Mouse (Mus musculus) heart, embryonic 10.5 days (tissue): ENCODE data around the gene Pnp. TPM values are rescaled to one million over a fixed set of nuclear protein-coding genes. Genes with fewer than 3 reads are reported as not detected.
"Not testable (repeated sequence)": the region's sequence is repeated elsewhere in the genome, so short reads cannot be mapped to it uniquely, and the experiment has no call there.

ENCODE experiments used
- DNase-seq: peaks from one replicate; pipeline ENCODE4 v3.0.0-alpha.2; 2017; ENCODE audit warnings: low spot score
- H3K27ac ChIP-seq: fragments of 300-500 bp; sonication (generic); 2 replicates; pipeline ENCODE4 v1.5.1; 2016; ENCODE audit warnings: mild to moderate bottlenecking
- H3K27me3 ChIP-seq: fragments of 300-500 bp; sonication (generic); 2 replicates; pipeline ENCODE4 v1.6.1; 2016; ENCODE audit warnings: mild to moderate bottlenecking; ENCODE audit not compliant: poor library complexity, insufficient read depth, severe bottlenecking
- H3K36me3 ChIP-seq: fragments of 300-500 bp; sonication (generic); 2 replicates; pipeline ENCODE4 v1.6.1; 2016; ENCODE audit warnings: mild to moderate bottlenecking, moderate library complexity
- H3K4me1 ChIP-seq: fragments of 300-500 bp; sonication (generic); 2 replicates; pipeline ENCODE4 v1.6.1; 2016; ENCODE audit warnings: mild to moderate bottlenecking
- H3K4me3 ChIP-seq: fragments of 300-500 bp; sonication (generic); 2 replicates; pipeline ENCODE4 v1.5.1; 2016; ENCODE audit warnings: mild to moderate bottlenecking, moderate library complexity
- H3K9me3 ChIP-seq: fragments of 300-500 bp; sonication (generic); 2 replicates; pipeline ENCODE4 v1.6.1; 2016; ENCODE audit warnings: mild to moderate bottlenecking, moderate library complexity
- WGBS: fragments of 180-500 bp; shearing (Covaris S2); methylation state at CpG from one replicate; pipeline ENCODE4 v1.1.7; 2016; 5-methylcytosine and 5-hydroxymethylcytosine counted together
- polyA plus RNA-seq: library from polyadenylated mRNA; unstranded; fragments of >200 nt; fragmentation: Nextera tagmentation; extraction: Ambion mirVana; gene quantifications from 2 replicates; pipeline ENCODE4 v1.2.1, GENCODE M21; 2016

Gene Pnp
- polyA plus RNA-seq, 1 experiment from 2014 or later: 63.0 TPM

DNA sequence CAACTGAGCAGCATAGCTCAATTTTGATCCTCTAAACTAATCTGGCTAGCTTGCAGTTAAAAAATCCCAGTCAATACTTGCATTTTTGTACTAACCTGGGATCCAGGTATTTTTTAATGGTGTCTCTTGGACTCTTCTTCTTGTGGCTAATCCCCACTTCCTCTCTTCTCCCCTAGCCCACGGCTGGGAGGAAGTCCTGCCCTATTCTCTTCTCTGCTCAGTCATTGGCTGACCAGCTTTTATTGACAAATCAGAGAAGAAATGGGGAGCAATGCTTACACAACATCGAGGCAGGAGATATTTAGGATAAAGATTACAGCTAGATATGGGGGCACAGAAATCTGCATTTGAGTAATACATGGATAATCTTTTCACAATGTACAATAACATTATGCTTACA, 8.1 kb downstream of the Pnp start:
- Histone ChIP-seq H3K9me3 (no peaks in the 10 kb centered on the region), H3K4me1 (0 out of 2 replicates have a peak, but pooled peaks cover 2% of the 10 kb centered on the region), H3K27ac (no peak overlapping the region), H3K4me3 (no peak overlapping the region), H3K27me3 (no peaks in the 10 kb centered on the region), H3K36me3 (no peaks in the 10 kb centered on the region)
- 36% methylated on average over 2 of the region's 2 CpGs for WGBS
- no peak for DNase-seq

- Histone ChIP-seq H3K27ac (peak within 1 kb of the TSS; percentile 87), H3K9me3 (no peaks in the 10 kb centered on the region), H3K4me3 (peak within 1 kb of the TSS; percentile 55), H3K4me1 (0 out of 2 replicates have a peak, but pooled peaks cover 4% of the 10 kb centered on the region), H3K27me3 (no peaks in the 10 kb centered on the region), H3K36me3 (peaks cover 5% of the 10 kb centered on the region)
- DNase-seq: peak; percentile 98
- 17% methylated on average over 31 of the region's 31 CpGs for WGBS
Observed at GRCm38 (mm10) chr14:50943932-50944667, 13.2 kb downstream of the Pnp start, which contains the start of gene Gm49342. Gene Gm49342 (plus strand): TSS chr14:50944517.

DNA sequence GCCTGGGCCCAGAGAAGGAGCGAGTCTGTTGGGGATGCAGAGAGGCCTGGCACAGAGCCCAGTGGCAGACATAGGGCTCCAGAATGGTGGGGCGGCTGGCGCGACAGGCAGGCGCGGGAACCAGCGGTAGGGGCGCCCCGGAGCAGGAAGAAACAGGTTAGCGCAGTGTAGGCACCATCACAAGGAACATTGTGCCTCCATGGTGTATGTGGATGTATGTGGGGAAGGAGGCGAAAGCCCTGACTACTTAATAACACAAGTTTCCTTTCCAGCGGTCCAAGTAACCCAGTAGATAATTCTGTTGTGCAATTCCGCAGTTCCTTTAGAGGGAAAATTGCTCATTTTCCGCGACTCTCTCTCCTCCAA, 13.8 kb downstream of the Pnp start:
- H3K36me3 ChIP-seq, H3K27me3 ChIP-seq, H3K4me1 ChIP-seq, H3K9me3 ChIP-seq: not testable (repeated sequence)
- H3K27ac ChIP-seq: peak overlapping the region; percentile 87
- DNase-seq: peak; percentile 80
- H3K4me3 ChIP-seq: peak overlapping the region; percentile 55
- under 1% methylated on average over 15 of the region's 15 CpGs for WGBS

GRCm38 (mm10) chr14:50945081-50945480, 14.2 kb downstream of the Pnp start:
- not testable (repeated sequence) for H3K27me3 ChIP-seq, H3K9me3 ChIP-seq, DNase-seq, H3K4me1 ChIP-seq
- H3K27ac ChIP-seq: peak overlapping the region; percentile 87
- H3K36me3 ChIP-seq: peaks cover 10% of the 10 kb centered on the region
- H3K4me3 ChIP-seq: peak overlapping the region; percentile 55
- WGBS: 14% methylated on average over 6 of the region's 6 CpGs

GRCm38 (mm10) chr14:50945526-50945925, 14.6 kb downstream of the Pnp start:
- Histone ChIP-seq H3K4me3 (peak overlapping the region; percentile 55), H3K36me3 (peaks cover 12% of the 10 kb centered on the region), H3K27ac (peak overlapping the region; percentile 87; the same call in 1 of the 2 replicates)
- H3K9me3 ChIP-seq, DNase-seq, H3K4me1 ChIP-seq, H3K27me3 ChIP-seq: not testable (repeated sequence)
- WGBS: 30% methylated on average over 3 of the region's 3 CpGs

GRCm38 (mm10) chr14:50955487-50955886, 24.6 kb downstream of the Pnp start:
- WGBS: 86% methylated on average over 10 of the region's 10 CpGs

DNA sequence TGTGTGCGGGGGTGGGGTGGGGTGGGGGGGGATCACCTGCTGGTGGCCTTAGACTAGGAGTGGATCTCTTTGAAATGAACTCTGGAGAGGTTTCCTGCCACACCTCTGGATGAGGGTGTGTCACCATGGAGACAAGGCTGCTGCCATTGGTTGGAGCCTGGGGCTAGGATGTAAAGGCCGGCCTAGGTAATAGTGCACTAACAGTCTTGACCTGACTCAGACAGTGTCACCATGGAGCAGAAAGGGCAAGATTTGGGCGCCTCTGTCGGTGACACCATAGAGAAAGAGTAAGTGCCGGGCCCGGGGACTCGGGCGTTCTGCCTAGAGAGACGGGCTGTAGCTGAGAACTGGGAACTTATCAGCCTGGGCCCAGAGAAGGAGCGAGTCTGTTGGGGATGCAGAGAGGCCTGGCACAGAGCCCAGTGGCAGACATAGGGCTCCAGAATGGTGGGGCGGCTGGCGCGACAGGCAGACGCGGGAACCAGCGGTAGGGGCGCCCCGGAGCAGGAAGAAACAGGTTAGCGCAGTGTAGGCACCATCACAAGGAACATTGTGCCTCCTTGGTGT, 25.1 kb downstream of the Pnp start, which contains the start of gene Pnp2:
Pnp2 (plus strand) TSS at position 51 of the 567 bp plus-strand sequence.
- not testable (repeated sequence) for H3K36me3 ChIP-seq, H3K27ac ChIP-seq, H3K9me3 ChIP-seq, H3K4me1 ChIP-seq, H3K27me3 ChIP-seq, DNase-seq
- 7% methylated on average over 19 of the region's 19 CpGs for WGBS
- peak within 1 kb of the TSS; percentile 25 for H3K4me3 ChIP-seq

More at GRCm38 (mm10) chr14:50955487-50955886, 24.6 kb downstream of the Pnp start:
- Histone ChIP-seq H3K27ac (no peak overlapping the region), H3K36me3 (peaks cover 10% of the 10 kb centered on the region), H3K4me3 (no peak overlapping the region), H3K9me3 (no peaks in the 10 kb centered on the region), H3K4me1 (peaks cover 4% of the 10 kb centered on the region), H3K27me3 (no peaks in the 10 kb centered on the region)
- no peak for DNase-seq

DNA sequence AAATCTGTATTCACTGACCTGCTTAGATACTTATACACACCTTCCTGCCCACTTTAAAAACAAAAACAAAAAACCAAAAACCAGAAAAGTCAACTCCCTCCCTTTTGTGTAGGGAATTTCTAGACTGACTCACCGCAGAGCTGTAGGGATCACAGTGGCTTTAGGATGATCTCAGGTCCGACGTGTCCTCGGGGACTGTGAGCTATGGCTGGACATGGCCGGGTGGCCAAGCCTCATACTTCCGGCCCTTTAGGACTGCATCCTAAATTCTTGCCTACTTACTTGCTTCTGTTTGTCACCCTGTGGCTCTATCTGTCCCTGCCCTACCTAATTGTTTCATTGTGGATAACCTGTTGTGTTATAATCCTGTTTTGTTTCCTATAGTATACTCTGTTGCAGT, 25.8 kb downstream of the Pnp start:
- H3K36me3 ChIP-seq, H3K9me3 ChIP-seq, H3K4me1 ChIP-seq, H3K4me3 ChIP-seq, H3K27ac ChIP-seq, H3K27me3 ChIP-seq, DNase-seq: not testable (repeated sequence)
- WGBS: 77% methylated on average over 6 of the region's 6 CpGs

DNA sequence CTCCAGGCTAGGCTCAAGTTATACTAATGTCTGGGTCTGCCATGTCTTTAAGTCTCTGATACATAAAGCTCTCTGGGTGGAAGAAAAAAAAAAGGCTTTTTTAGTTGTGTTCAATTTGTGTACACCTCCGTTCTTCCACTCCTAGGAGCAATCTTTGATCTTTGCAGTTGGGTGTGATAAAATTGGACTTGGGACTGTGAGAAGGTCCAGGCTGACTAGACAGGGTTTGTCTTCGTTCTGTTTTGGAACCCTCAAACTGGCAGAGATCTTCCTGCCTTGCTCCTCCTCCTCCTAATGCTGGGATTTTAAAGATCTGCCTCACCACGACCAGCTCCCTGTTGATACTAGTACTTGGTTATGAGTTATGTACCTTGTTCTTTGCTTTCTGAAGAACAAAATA, 26.3 kb downstream of the Pnp start:
- not testable (repeated sequence) for H3K36me3 ChIP-seq, H3K27me3 ChIP-seq, H3K9me3 ChIP-seq, H3K4me3 ChIP-seq, H3K4me1 ChIP-seq, DNase-seq, H3K27ac ChIP-seq
- 67% methylated on average over 3 of the region's 3 CpGs for WGBS

DNA sequence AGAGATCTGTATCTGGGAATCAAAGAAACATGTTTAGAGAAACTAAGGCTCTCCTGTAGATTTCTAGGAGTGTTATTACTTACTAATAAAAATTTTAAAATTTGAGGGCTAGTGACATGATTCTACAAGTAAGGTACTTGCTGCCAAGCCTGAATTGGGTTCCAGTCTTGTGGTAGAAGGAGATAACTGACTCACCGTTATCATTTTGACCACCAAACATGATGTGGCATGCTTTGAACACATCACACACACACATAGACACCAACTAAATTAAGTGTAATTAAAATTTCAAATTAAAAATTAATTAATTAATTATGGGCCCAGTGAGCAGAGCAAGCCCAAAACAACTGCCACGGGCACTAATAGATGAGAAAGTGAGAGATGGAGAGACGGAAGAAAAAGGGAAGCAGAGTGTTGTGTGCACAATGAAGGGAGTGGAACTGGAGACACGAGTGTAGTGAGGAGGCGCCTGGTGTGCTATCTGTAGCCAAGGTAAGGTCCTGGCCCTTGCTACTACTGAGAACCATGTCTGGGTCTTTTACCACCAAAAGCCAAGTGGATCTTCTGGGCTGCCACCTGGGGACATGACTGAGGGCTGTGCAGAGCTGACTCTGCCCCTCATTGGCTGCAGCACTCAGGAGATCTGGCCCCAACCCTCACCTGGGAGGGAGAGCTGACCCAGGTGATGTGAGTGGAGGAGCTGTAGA, 27.6 kb downstream of the Pnp start:
- WGBS: 87% methylated on average over 5 of the region's 5 CpGs
- not testable (repeated sequence) for H3K9me3 ChIP-seq, H3K36me3 ChIP-seq, H3K27ac ChIP-seq, H3K4me3 ChIP-seq, H3K27me3 ChIP-seq, H3K4me1 ChIP-seq, DNase-seq

GRCm38 (mm10) chr14:50968216-50968980, 37.5 kb downstream of the Pnp start:
- Histone ChIP-seq H3K9me3 (no peaks in the 10 kb centered on the region), H3K27ac (no peak overlapping the region), H3K36me3 (no peaks in the 10 kb centered on the region), H3K4me1 (peaks cover 4% of the 10 kb centered on the region; the same call in 1 of the 2 replicates), H3K27me3 (no peaks in the 10 kb centered on the region), H3K4me3 (no peak overlapping the region)
- DNase-seq: no peak
- WGBS: 80% methylated on average over 5 of the region's 5 CpGs

DNA sequence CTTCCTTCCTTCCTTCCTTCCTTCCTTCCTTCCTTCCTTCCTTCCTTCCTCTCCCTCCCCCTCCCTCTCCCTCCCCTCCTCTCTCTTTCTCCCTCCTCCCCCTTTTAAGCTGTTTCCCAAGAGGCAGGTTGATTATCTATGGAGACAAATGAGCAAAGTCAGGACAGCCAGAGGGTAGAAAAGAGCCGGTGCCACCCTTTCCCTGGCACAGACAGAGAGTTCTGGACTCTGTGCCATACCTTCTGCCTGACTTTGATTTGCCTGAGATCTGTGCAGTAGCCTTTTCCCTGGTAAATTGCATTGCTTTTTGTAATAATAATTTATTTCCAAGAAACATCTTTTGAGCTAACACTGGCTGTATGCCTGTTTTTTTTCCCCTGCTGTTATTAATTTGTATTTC, 38.2 kb downstream of the Pnp start:
- WGBS: 18% methylated on average over 1 of the region's 1 CpGs
- peaks cover 4% of the 10 kb centered on the region; the same call in 1 of the 2 replicates for H3K4me1 ChIP-seq
- H3K36me3 ChIP-seq: no peaks in the 10 kb centered on the region
- H3K4me3 ChIP-seq: no peak overlapping the region
- no peak for DNase-seq
- no peaks in the 10 kb centered on the region for H3K9me3 ChIP-seq
- no peaks in the 10 kb centered on the region for H3K27me3 ChIP-seq
- H3K27ac ChIP-seq: no peak overlapping the region
